Comparison of ENCODE assay signal across 18 mouse cellular contexts in genomic region chr11:68417001-68417400, GRCm38 (mm10). TPM values are rescaled to one million over a fixed set of nuclear protein-coding genes. Genes with fewer than 3 reads are reported as not detected.
"Had no signal": no experiment of that assay in that cellular context is flagged by ENCODE, and none has a peak within 500 bp of the region (broad histone marks: within the 10 kb centered on the region; RNA-seq: fewer than 3 reads in every experiment).

No protein-coding gene starts in this region.

- H3K4me3 ChIP-seq: left cerebral cortex, adult 2 months; lung, embryonic 15.5 days; midbrain, embryonic 10.5 days; midbrain, embryonic 13.5 days; myocyte; neural tube, embryonic 13.5 days had no signal

- H3K36me3 ChIP-seq: lung, embryonic 15.5 days; midbrain, embryonic 10.5 days; midbrain, embryonic 13.5 days; neural tube, embryonic 13.5 days had no signal

- H3K9ac ChIP-seq: liver, embryonic 14.5 days; lung, embryonic 15.5 days; midbrain, embryonic 13.5 days; neural tube, embryonic 13.5 days had no signal

- ATAC-seq: midbrain, embryonic 13.5 days; midbrain, embryonic 16.5 days had no signal

- DNase-seq: kidney, postnatal 10 days; kidney, postnatal 36 days; layer of hippocampus, postnatal 36 days; lung, adult 18-20 months; lung, postnatal 10 days; retina, postnatal 1 day; thymus, postnatal 4 days had no signal

- H3K27ac ChIP-seq: left cerebral cortex, adult 2 months; liver, embryonic 14.5 days; lung, embryonic 15.5 days; midbrain, embryonic 10.5 days; midbrain, embryonic 13.5 days; neural tube, embryonic 13.5 days had no signal

- H3K9me3 ChIP-seq: lung, embryonic 15.5 days; midbrain, embryonic 13.5 days; neural tube, embryonic 13.5 days had no signal

- H3K27me3 ChIP-seq: lung, embryonic 15.5 days; neural tube, embryonic 13.5 days had no signal

- H3K4me1 ChIP-seq: lung, embryonic 15.5 days; midbrain, embryonic 13.5 days; neural tube, embryonic 13.5 days had no signal

- H3K4me2 ChIP-seq: liver, embryonic 11.5 days; lung, embryonic 15.5 days; midbrain, embryonic 13.5 days; neural tube, embryonic 13.5 days had no signal

RNA-seq across cellular contexts. Expression of gene Ntn1, which starts 16.4 kb away (rescaled TPM):
- total RNA-seq: monocyte, adult 5-6 weeks; neutrophil, adult 5-6 weeks had no signal
